Mouse (Mus musculus) thymus, adult 18-20 months (tissue): ENCODE data around the gene Cd63.

Experiments used
- DNase-seq, 2 experiments: peaks; one replicate each; pipeline ENCODE4 v3.0.0; 2022; ENCODE audit warnings: mixed read lengths in 2 of 2

Gene Cd63

DNA sequence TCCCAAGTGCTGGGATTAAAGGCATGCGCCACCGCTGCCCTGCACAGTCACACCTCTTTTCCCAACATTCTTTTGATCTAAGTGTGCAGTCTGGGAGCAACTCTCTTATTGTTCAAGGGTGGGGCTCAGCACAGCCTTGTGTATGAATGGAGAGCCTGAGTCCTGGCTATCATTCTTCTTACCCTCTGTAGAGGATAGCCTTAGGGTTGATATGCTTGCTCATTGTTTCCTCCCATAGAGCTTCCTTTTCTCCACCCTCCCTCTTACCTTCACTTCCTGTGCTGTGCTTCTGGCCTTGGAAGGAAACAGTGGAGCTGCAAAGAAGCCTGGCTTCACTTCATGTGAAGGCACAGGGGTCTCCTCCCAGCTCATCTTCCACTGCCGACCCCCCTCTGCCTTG is at the start of gene Cd63:
TSS of gene Cd63 (plus strand) at position 292 of the 400 bp plus-strand sequence.
- no peak for DNase-seq

DNA sequence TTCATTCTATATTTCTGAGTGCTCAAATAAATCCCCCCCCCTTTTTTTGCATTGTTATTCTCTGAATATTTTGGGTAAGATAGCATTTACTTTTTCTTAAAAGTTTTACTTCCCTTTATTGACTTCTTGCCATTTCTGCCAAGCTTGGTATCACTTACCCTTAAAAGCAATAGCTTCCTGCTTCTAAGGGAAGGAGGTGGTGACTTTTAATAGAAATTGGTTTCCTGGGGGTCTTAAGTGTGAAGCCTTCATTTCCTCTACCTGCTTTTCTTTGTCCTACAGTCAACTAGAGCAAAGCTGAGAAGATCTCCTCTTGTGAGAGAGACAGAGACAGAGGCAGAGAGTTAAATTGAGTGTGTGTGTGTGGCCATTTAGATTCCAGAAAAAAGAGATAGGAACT is 39.6 kb upstream of the Cd63 start:
- no peak for DNase-seq

DNA sequence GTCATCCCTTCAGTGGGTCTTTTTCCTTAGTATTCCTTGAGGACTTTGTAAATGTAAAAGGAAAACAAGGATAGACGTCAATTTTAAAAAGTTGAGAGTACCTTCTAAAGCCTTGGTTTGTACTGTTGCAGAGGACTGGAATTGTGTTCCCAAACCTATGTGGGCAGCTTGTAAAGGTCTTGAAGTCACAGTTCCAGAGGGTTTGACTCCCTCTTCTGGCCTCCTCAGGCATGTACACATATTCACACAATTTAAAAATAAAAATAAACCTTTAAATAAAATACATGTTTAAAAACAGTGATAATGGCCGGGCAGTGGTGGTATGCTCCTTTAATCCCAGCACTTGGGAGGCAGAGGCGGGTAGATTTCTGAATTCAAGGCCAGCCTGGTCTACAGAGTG is 34.7 kb upstream of the Cd63 start:
- DNase-seq, result no peak

DNA sequence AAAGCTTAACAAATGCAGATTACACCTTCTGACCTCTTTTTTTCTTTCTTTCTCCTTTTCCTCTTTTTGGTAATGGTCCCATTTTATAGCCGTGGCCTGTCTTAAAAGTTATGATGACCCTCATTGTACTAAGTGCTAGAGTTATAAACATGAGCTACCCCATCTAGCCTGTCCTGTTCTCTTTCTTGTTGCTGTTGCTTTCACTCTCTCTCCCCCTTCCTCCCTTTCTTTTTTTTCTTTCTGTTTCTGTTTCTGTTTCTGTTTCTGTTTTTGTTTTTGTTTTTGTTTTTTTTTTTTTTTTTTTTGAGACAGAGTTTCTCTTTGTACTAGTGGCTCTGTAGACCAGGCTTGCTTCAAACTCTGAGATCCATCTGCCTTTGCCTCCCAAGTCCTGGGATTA is 34.3 kb upstream of the Cd63 start:
- no peak for DNase-seq

DNA sequence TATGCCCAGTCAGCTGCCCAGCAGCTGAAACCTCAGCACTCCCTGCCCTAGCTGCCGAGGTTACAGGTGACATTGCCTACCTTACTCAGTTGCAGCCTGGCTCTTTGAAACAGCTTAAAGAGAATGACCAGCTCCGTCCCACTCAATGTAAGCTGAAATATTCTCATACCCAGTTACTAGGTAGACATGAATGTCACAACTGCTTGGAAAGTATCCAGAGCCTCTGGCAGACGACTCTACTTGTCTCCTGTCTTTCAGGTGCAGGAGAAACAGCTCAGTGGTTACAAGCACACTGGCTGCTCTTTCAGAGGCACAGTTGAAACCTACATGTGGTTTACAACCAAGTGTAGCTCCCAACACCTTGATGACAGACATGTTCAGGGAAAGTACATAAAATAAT is 30.4 kb upstream of the Cd63 start:
- no peak for DNase-seq

DNA sequence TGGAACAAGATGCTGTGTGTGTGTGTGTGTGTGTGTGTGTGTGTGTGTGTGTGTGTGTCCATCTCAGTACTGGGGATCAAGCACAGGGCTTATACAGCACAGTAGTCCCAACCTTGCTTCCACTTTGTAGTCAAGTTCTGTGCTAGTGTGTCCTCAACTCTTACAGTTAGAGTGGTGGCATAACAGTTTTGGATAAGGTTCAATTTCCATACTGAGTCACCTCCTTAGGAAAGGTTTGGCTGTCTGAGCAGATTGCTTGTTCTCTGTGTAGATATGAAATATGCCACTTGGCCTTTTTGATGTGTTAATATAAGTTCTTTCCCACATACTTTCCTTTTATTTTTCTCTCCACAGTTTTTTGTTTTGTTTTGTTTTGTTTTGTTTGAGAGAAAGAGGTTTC is 22.5 kb upstream of the Cd63 start:
- no peak for DNase-seq

DNA sequence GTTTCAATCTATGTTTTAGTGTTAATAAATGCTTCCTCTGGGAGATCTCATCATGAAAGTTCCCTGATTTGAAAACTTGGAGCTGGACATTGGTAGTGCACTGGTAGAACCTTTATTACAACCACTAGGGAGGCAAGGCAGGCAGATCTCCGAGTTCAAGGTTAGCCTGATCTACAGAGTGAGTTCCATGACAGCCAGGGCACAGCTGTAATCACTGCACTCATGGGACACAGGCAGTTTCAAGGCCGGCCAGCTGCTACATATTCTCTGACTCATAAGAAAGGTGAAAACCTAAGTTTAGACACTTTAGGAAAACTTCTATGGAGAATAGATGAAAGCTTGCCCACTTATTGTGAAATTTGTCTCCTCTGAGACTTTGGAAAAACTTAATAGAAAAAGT is 22.0 kb upstream of the Cd63 start:
- DNase-seq, result no peak

DNA sequence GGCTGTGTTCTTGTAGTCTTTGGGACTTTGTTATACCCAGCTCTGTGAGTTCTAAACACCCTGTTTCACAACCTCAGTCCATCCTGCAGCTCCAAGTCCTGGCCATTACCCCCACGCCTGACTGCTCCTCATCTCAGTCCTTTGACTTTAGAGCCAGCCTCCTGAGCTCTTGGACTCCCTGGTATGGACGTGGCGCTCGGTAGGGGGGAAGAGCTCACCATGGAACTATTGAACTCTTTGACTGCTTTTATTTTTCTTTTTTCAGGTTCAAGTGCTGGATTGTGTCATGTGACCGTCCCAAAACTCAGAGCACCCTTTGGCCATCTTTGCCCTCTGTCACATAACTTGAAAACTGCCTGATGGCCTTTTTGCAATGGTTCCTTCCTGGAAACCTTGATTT is 18.7 kb upstream of the Cd63 start:
- DNase-seq, result no peak

DNA sequence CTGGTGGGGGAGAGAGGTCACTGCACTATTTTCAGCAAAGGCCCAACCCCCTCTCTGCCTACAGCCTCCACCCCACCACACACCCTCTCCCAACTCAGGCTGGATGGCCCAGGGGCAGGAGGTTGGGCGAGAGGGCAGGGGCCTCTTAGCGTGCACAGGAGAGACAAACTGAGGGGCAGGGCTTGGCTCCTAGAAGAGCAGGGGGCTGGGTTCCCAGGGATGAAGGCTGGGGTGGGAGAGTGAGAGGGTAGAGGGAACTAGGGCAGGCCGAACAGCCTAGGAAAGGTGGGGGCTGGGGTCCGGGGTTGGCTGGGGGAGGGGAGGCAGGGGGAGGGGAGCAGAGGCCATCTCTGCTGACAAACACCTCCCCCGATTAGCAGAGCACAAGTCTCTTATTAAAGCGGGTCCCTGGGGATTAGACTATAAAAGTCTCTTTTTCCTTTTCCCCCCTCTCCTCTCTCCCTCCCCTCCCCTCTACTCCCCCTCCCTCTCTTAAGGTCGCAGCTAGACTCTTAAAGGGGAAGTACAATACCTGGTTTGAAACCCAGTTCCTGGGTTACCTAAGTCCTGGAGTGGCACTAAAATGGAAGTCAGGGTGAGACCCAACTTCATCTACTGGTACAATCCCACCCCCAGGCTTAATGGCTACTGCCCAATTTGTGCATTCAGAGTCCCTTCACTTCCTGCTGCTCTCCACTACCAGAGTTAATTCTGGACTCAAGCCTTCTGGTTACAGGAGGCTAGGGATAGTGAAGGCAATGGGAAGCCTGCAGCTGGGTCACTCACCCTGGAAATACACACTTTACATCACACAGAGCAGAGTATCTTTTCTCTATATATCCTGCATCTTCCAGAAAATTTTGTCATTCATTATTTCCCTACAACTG is 11.6 kb upstream of the Cd63 start:
- DNase-seq, result no peak

DNA sequence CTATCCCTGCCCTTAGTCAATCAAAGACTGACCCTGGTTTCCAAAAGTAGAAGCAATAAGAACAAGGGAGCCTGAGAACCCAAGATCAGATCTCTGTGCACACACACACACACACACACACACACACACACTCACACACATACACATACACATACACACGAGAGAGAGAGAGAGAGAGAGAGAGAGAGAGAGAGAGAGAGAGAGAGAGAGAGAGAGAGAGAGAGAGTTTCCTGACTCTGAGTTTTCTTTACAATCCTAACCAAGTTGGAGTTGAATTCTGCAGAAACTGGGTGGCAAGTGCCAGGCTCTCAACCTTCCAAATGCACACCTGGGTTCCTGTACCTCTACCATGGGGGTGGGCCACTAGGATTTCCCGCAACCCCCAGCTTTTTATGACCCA is 10.9 kb upstream of the Cd63 start:
- no peak for DNase-seq

DNA sequence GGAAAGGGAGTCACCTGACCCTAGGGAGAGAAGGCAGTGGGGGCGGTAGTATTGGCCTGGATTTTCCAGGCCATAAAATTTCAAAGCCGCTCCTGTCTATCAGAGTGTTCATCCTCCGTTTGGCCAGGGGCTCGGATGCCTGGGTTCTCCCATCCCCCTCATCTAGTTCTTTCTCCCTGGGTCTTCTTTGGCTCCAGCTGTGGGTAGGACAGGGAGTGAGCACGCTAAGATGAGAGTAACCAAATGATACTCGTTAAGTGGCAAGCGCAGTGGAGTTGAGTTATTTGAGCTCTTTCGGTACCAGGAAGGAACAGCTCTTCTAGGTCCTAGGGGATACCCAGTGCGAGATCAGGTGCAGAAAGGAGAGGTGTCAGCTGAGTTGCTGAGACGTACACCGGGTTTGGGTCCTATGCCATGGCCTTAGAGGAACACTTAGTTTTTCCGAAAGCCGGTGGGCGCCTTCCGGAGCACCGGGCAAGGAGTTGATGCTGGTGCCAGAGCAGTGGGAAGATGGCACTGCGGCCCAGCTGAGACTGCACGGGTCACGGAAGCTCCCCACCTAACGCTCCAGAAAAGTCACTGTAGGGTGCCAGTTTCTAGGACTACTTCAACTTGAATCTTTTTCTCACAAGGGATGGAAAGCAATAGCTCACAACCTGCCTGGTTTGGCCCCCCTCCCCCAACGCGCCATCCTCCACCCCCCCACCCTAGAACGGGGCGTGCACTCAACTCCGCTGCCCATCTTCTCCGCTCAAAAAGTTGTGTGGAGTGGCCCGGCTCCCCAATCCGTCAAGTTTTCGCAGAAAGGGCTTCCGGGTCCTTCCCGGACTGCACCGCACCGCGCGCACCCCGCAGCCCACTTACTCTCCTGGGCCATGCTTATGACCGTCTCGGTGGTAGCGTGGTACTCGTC is 10.2 kb upstream of the Cd63 start:
- DNase-seq, result no peak

DNA sequence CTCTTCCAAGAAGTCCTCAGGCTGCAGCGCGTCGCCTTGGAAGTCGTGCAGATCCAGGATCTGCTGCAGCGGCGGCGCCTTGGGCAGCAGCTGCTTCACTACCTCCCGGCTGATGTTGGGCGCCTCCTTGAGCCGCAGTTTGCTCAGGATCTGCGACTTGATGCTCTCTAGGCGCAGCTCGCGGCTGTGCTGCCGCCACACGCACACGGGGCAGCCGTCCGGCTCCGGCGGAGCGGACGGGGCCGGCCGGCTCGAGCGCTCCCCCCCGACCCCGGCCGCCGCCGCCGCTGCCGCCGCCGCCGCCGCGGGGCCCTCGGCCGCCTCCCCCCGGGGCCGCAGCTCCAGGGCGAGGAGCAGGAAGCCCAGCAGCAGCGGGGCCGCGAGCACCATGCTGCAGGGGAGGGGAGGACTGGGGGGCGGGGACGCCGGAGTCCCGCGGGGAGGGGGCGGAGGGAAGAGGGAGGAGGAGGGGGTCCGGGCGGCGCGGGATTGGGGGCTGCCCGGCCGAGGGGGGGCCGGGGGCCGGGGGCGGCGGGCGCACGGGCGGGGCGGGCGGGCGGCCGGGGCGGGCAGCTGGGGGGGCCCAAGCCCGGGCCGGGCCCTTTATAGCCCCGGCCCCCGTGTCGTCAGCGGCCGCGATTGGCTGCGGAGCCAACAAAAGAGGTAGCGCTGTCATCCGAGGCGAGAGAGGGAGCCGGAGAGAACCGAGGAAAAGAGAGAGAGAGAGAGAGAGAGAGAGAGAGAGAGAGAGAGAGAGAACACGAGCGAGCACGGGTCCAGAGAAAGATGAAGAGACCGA is 9.3 kb upstream of the Cd63 start, which contains the start of gene Gdf11:
TSS of gene Gdf11 (minus strand) at position 423 of the 799 bp plus-strand sequence.
- peak; percentile 55 to 66 for DNase-seq

DNA sequence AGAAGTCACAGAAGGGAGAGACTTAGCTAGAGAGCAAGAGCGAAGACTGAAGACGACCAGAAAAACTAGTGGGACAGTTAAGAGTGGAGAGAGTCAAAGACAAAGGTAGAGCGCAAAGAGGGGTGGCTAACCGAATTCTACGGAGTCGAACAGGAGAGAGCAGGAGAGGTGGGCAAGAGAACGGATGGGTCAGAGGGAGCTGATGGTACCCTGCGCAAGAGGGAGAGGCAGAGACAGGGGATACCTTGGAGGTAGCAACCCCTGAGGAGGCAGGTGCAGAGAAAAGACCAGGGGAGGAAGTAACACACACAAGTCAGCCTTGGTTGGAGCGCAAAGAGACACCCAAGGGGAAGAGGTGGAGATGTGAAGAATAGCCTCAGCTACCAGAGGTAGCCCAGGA is 8.5 kb upstream of the Cd63 start:
- no peak for DNase-seq

DNA sequence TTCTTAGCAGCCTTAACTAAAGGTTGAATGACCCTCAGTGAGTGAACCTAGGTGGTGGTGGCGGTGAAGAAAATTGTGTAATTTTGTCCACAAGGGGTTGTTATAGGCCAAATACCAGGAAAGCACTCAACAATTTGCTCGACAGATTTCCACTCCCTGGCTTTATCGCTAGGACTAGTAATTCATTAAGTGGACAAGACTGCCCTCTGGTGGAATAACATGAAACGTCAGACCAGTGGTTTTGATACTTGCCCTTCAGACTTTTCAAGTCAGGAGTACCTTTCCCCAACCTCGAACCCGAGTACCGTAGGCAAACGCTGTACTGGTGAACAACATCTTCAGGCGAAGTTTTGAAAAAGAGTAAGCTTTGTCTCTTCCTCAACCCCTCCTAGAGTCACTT is 5.4 kb upstream of the Cd63 start:
- DNase-seq, result peak in 1 of 2 experiments; percentile 49

DNA sequence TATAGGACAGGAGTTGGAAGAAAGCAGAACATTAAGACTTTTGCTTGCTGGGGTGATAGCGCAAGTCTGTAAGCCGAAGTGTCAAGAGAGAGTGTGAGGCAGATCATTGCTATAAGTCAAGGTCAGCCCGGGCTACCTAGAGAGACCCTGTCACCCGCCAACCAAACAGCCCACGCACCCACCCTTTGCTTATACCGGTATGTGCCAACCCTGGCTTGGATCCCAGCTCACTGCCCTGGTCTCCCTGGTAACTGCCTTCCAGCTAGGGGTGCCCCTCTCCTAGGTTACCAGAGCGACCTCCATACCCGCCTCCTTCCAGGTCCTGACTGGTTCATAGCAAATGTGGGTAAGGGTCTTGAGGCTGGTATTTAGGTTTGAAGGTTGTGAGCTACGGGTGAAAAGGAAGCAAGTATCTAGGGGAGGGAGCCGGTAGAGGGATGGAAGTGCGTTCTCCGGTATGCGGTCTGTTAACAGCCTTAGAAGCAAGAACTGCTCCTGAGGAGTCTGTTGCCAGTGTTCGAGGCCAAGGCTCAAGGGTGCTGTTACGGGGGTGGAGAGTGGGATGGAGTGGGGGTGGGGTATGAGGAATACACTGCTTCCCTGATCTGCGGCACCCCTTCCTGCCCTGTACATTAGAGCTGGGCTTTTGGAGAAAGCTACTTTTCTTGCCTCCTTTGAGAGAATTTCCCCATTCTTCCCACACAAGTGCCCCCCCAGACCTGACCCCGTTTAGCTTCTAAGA is 4.7 kb upstream of the Cd63 start:
- DNase-seq, result no peak

DNA sequence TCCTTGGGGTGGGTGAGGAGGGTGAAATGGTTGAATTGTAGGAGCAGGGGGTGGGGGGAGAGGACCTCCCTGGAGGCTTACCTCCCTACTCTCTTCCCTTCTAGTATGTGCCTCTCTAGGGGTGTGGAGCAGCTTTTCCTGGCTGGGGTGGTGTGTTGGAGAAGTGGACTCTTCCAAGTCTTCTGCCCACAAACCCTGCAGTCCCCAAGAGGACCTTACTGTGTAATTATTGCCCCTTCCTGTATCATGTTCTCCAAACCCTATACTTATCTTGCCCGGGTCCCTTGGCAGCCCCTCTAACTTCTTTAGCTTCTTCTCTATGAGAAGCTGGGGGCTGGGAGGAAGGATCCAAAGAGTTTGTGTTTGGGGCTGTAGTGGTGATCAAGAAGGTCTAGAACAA is 4.0 kb upstream of the Cd63 start:
- no peak for DNase-seq

DNA sequence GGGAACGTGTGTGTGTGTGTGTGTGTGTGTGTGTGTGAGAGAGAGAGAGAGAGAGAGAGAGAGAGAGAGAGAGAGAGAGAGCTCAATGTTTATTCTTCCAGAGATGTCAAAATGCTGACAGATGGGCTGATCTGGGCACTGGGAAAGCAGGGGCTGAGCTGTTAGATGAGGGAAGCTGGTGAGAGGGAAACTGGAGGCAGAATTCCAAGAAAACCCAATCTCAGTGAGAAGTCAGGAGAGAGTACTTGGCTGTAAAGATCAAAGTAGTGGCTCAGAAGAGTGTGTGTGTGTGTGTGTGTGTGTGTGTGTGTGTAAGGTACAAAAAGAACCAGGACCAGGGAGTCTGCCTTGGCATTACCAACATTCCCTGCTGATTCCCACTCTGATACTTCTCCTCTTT is 3.3 kb upstream of the Cd63 start:
- DNase-seq, result no peak

DNA sequence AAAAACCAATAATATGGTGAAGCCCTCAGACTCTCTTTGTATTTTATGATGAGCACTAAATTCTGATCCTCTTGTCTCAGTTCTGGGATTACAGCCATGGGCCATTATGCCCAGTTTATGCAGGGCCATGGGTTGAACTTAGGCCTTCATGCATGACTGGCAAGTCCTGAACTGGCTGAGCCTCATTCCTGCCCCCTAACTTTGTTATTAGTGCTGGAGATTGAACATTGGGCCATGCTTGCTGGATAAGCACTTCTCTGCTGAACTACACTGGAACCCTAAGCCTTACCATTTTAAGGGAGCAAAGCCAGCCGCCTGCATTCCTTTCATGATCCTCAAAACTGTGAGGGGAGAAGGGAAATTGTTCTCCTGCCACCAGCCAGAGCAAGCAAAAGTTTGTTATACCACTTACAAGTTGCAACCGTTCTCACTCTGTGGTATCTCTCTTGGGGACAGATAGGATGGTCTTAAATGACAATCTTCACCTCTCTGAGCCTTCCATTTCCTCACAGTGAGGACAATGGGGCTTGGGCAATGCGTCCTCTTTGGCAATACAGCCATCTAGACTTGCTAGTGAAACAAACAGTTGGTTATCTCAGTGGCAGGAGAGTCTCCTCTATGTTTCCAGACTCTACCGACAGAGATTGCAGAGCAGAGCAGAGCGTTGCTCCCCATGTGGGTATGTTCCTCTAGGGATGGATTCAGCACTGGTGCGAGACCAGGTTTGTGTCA is 864 bp upstream of the Cd63 start:
- DNase-seq, result no peak

DNA sequence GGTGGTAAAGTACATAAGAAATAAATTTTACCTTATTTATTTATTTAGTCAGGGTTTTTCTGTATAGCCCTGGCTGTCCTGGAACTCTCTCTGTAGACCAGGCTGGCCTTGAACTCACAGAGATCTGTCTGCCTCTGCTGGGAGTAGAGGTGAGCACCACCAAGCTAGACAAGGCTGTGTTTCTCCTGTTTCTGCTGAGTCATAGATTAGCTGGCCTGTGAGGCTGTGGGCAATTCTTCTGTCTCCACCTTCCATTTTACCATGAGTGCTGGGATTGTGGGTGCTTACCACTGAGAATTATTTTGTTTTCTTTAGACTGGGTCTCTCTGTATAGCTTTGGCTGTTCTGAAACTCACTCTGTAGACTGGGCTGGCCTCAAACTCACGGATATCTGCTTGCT is 620 bp downstream of the Cd63 start:
- DNase-seq, result no peak

DNA sequence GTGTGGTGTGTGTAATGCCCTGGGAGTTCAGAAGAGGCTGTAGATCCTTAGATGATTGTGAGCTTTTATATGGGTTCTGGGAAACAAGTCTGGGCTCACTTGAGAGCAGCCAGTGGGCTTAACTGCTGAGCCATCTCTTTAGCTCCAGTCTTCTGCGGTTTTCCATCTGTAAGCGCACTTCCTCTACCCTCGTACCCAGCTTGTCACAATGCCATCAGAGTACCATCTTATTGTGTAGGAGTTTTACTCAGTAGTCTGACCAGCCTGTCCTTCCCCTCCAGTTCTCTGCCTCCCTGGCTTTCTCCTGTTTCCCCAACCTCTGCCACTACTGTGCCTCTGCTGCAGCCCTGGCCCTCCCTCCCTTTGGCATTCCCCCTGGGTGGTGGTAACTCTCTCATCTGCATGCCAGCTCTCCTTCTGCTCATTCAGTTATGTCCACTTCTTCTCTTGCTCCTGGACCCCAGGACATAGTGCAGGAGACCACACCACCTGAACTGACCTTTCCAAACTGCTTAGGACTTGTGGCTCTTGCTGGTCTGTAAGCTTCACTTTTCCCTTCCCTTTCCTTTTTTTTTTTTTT is 1.7 kb downstream of the Cd63 start:
- DNase-seq, result no peak

DNA sequence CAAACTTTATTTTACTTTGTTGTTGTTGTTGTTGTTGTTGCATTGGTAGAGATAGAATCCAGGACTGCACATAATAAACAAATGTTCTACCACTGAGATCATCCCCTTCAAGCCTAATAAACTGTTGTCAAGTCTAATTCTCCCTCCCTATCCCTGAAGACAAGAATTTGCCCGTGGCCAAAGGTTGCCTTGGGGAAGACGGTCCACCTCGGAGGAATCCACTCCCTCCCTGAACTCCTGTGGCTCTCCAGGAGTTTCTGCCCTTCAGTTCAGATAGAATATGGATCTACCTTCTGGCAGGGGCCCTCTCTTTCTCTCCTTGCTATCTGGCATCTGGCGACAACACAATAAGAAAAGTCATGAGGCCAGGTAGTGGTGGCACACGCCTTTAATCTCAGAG is 4.0 kb downstream of the Cd63 start:
- DNase-seq, result no peak
